Mouse (Mus musculus): ENCODE results near the gene Rep15.

DNA sequence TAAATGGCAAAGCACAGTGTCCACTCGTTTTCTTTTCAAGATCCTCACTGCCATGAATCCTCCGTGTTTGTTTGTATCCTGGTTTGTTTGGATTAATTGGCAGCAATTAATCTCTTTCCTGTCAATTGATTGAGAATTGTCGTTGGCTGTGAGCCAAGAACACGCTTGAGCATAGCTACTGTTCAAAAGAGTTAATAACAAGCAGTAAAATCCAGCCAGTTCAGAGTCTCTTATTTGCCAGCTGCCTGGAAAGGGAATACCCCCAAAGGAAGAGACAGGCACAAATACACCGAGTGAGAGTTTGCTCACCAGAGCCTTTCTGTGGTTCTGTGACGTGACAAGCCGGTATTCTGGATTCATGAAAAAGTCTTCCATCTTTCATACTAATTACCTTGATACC lies 29.6 kb downstream of the Rep15 start:
- no peak for TF ChIP-seq CTCF (conservative IDR thresholded peaks at IDR 0.05; ENCODE audit: low read length)
- TF ChIP-seq POU5F1 (IDR thresholded peaks at IDR 0.05; ENCODE audit: borderline replicate concordance, low read length), result no peak
- TF ChIP-seq NANOG (IDR thresholded peaks at IDR 0.05; ENCODE audit: borderline replicate concordance, low read length), result no peak
